Mouse (Mus musculus): ENCODE data around the gene Abcf1.
A peak's percentile ranks its signal among the peaks of the same experiment; 100 is the strongest.
"Not testable (repeated sequence)": the region's sequence is repeated elsewhere in the genome, so short reads cannot be mapped to it uniquely, and the experiment has no call there.

Gene Abcf1

DNA sequence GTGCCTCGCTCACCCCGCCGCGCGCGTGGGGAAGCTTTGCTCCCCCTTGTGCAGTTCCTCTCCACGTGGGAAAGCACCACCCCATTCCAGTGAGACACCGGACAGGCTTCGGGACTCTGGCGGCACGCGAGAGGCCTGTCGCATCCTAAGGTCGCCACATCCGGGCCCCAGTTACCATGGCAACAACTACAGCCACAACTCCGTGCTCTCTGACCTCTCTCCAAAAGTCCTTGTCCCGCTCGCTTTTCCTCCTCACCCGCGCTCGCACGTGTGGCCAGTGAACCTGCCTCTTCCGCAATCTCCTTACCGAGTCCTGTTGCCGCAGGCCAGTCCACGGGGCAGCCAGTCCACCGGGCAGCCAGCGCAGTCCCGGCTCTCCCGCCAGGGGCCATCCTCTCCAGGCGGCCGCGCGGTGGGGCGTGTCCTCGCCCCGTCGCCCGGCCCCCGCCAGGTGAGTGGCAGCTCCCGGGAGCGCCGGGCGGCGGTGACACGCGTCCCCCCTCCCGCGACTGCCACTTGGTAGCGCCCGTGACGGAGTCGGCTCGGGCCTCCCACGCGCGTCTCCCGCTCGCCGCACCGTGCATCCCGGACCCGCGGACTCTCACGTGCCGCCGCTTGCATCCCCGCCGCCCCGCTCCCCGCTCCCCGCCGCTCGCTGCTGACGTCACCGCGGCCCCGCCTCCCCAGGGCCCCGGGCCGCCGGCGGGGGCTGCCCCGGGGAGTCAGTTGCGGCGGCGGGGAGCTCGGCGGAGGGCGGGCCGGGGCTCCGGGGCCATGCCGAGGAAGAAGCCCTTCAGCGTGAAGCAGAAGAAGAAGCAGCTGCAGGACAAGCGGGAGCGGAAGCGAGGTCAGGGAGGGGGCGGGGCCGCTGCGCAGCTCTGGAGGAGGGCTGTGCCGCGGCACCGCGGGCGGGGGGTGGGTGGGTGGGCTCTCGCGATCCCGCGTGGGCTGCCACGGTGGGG lies 10.1 kb upstream of the Abcf1 start, which contains the start of the genes Gnl1 and Prr3:
Gnl1 (plus strand) TSS at position 451 of the 962 bp plus-strand sequence.
Prr3 (minus strand) TSS at position 836 of the 962 bp plus-strand sequence.
- peak; percentile 82 to 91 for DNase-seq (ENCODE audit: low spot score in 2 of 2)

DNA sequence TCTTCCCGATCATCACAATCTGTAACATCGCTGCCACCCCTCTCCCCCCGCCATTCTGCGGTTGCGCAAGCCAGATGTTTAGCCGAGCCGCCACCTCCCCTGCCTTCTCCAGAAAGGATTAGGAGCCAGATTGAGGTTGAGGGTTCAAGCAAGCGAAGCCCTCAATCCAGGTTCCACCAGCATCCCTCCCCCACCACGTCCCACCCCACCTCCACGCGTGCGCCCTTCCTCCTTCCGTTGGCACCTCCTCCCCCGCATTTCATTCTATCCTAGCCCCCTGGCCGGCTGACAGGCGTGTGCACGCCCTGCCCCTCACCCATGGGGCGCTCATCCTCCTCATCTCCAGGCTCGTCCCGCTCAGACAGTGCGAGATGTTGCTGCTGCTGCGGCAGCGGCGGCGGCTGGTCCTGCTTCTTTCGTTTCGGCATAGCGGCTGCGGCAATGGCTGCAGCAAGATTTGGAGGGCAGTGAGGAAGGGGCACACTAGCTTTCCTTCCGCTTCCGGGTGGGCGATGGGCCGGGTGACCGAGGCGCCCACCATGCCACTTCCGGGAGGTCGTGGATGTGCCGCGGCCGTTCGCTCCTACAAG lies 9.3 kb upstream of the Abcf1 start:
- peak in 1 of 2 experiments; percentile 26 for DNase-seq (ENCODE audit: low spot score in 2 of 2)

DNA sequence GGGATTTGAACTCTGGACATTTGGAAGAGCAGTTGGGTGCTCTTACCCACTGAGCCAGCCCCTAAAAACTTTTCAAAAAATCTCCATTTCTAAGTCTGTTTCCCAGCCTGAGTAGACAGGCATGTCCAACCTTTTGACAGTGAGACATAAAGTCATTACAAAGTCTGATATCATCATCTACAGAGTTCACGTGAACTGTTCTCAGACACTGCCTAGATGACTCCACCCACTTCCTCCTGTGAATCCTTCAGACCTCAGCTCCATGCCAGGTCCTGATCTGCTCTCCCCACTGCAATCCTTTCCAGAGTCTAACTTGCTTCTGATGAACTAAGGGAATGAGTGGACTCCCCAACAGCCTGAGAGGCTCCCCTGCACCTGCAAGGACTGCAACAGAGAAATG lies 2.6 kb upstream of the Abcf1 start:
- no peak for DNase-seq (ENCODE audit: low spot score in 2 of 2)

DNA sequence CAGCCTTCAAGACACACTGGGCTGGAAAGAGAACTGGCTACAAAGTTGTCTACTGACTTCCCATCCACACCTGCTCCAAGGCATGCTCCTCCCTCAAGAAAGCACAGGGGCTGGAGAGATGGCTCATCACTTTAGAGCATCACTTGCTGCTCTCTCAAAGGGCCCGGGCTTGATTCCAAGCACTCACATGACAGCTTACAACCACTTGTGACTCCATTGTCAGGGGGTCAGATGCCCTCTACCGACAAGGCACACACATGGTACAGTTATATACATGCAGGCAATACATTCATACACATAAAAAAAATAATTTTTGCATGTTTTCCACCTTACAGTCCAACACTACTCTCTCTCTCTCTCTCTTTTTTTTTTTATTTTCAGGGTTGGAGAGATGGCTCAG lies 1.9 kb downstream of the Abcf1 start:
- peak in 1 of 2 experiments; percentile 49 for DNase-seq (ENCODE audit: low spot score in 2 of 2)

DNA sequence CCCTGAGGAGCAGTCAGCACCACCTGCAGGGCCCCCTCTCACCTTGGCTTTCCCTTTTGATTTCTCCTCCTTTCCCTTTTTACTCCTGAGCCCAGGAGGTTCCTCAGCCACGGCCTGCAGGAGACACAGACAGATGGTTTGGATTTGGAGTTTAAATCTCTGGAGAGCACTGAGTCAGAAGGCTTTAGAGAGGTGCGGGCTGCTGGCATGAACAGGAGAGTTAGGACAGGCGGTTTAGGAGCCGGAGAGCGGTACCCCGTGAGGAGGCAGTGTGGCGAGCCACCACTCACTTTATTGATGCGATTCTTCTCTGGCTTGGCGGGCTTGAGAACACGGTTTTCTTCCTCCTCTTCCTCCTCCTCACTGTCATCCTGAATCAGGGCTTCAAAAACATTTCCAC lies 6.3 kb downstream of the Abcf1 start:
- peak in 1 of 2 experiments; percentile 50 for DNase-seq (ENCODE audit: low spot score in 2 of 2)

DNA sequence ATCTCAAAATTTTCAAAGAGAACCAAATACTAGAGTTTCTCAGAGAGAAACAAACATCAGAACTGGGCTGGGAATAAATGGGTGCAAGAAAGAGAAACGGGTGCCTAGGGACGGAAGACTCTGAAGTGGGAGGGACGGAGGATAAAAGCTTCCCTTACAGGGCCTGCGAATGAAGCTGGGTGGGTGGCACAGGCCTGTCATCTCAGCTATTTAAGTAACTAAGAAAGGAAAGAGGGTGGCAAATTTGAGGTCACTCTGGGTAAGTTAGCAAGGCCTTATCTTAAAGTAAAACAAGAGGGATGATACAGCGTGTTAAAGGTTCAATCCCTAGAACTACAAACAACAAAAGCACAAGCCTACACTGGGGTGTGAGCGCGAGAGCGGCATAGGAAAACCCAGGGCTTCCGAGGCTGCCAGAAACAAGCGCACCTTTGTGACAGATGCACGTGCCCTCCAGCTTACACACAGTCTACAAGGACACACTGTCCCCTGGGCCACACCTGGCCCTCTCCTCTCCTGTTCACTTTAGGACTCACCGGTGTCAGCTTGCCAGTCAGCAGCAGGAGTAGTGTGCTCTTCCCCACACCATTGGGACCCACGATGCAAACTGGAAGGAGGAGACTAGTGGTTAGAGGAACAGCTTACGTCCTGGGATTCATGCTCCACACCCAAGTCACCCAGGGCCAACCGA lies 10.9 kb downstream of the Abcf1 start:
- DNase-seq (ENCODE audit: low spot score in 2 of 2), result no peak

DNA sequence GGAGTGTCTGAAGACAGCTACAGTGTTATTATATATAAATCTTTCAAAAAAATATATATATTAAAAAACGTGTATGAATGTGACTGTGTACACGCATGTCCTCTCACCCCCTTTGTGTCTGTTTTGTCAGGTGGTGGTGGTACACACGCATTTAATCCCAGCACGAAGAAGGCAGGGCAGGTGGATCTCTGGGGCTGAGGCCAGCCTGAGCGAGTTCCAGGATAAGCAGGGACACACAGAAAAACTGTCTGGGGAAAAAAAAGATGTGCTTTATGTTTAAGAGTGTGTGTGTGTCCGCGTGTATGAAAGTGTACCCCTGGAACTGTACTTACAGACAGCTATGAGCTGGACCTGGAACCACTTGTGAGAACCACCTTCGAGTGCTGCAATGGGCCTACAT lies 14.9 kb downstream of the Abcf1 start:
- no peak for DNase-seq (ENCODE audit: low spot score in 2 of 2)

DNA sequence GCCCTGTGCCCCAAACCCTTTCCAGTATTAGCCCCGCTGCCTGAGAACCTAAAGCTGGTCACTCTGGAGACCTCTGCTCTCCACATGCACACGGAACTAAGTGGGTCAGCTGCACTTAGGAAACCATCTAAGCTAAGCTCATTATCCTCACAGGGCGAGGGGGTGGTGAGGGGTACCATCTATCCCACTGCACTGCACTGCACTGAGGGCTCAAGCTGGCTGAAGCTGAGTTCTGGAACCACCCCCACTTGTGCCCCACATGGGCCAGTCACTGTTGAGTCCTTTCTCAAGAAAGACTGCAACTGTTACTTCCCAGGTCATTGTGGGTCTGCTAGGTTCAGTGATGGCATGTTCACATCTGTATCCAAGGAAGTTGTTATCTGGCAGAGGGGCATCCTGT lies 17.0 kb downstream of the Abcf1 start:
- DNase-seq (ENCODE audit: low spot score in 2 of 2), result not testable (repeated sequence)

DNA sequence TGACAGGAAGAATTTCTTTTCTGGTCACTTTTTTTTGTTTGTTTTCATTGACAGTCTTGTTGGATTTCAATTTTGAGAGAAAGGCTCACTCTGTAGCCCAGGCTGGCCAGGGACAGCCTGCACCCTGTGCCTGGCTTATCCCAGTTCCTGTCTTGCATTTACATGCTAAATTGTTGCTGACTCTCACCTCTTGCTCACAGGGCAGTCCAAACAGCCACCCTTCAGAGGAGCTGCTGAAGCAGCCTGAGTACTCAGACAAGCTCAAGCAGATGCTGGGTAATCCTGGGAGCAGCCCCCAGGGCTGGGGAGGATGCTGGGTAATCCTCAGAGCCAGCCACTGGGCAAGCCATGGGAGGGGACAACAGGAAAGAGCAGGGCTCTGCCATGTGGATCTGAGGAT lies 18.6 kb downstream of the Abcf1 start:
- not testable (repeated sequence) for DNase-seq (ENCODE audit: low spot score in 2 of 2)

DNA sequence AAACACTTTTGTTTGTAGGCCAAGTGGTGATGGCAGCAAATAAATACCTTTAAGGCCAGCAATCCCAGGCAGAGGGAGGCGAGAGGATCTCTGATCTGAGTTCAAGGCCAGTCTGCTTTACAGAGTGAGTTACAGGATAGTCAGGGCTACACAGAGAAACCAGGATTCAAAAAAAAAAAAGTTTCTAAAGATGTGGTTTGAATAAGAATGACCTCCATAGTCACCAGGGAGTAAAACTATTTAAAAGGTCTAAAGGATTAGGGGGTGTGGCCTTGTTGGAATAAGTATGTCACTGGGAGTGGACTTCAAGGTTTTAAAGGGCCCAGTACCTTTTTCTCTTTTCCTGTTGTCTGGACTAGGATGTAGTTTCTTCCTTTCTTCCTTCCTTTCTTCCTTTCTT lies 29.6 kb downstream of the Abcf1 start:
- no peak for DNase-seq (ENCODE audit: low spot score in 2 of 2)

DNA sequence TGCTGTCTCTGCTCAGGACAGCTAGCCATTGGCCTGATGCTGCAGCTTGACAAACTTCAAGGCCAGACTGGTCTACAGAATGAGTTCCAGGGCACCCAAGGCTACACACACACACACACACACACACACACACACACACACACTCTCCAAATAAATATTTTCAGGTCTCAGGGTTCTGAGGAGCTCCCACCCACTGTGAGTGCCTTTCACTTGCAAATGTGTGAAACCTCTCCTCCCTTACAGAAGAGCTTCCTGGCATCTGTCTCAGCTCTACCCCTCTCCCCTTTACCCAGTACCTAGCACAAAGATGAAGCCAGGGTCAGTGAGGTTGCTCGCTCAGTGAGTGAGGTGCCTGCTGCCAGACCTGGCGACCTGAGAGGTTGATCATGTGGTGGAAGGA lies 30.5 kb downstream of the Abcf1 start:
- DNase-seq (ENCODE audit: low spot score in 2 of 2), result no peak

DNA sequence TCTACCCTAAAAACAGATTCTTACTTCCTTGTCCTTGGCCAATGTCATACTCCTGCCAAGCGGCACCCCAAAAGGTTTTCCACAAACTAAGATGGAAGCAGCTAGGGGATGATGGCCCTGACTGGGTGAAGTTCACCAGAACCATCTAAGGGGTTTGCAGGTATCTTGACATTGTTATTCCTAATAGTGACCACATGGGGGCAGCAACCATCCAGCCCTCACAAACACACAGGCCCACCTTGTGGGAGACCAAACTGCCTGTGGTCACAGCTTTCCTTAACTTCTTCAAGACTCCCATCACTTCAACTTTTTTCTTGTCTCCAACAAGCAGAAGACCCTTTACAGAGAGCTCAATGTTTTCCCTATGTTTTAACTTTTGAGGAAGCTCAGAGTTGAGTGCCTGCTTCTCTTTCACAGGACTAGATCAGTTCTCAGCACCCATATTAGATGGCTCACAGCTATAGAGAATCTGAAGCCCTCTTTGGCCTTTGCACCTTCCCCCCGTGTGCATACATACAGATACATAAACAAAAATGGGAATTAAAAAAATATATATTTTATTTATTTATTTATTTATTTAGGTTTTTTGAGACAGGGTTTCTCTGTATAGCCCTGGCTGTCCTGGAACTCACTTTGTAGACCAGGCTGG lies 31.7 kb downstream of the Abcf1 start:
- DNase-seq (ENCODE audit: low spot score in 2 of 2), result peak; percentile 37 to 75

DNA sequence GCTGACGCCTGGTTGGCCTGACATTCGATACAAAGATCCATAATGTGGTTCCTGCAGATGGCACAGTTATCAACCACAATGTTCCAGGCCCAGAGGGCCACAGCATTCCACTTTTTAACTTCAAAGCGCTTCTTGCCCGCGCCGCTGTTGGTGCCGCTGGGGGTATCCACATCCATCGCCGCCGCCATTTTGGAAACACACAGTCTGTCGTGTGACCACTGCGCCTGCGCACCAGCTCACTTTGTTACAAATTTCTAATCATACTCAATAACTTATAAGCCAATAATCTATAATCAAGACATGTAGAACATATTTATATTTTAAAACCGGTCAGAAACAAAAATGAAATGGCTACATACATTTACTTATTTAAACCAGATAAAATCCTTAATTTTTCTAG lies 33.8 kb downstream of the Abcf1 start:
- not testable (repeated sequence) for DNase-seq (ENCODE audit: low spot score in 2 of 2)

DNA sequence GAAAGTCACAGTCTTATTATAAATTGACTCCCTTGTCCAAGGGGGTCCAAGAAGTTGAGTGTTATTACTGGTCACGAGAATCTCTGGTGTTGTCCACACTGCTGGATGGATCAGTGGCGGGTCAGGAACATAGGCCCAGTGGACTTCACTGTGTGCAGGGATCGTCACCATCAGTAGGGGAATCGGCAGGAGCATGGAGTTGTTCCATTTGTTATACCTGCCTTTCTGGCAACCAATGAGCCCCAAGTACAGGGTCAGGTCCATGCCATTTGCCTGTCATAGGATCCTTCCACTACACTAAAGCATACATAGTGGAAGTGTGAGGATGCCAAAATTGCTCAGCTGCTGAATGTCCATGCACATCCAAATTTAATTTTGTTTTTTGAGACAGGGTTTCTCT lies 37.0 kb downstream of the Abcf1 start:
- DNase-seq (ENCODE audit: low spot score in 2 of 2), result no peak

DNA sequence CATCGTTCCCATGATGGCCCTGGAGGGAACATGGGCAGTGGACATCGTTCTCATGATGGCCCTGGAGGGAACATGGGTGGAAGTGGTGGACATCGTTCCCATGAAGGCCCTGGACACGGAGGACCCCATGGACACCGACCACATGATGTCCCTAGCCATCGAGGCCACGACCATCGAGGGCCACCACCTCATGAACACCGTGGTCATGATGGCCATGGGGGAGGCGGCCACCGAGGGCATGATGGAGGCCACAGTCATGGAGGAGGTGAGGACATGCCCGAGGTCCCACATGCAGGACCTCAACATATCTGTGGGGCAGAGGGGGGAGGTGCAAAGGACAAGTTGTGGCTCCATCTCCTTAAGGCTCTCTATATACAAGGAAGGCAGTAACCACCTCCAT lies 38.9 kb downstream of the Abcf1 start:
- DNase-seq (ENCODE audit: low spot score in 2 of 2), result peak in 1 of 2 experiments; percentile 13

DNA sequence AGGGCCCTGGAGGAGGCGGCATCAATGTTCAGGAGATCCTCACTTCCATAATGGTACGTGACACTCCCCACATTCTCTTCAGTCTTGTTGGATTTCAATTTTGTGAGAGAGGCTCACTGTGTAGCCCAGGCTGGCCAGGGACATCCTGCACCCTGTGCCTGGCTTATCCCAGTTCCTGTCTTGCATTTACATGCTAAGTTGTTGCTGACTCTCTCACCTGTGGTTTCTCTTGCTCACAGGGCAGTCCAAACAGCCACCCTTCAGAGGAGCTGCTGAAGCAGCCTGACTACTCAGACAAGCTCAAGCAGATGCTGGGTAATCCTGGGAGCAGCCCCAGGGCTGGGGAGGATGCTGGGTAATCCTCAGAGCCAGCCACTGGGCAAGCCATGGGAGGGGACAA lies 40.0 kb downstream of the Abcf1 start:
- no peak for DNase-seq (ENCODE audit: low spot score in 2 of 2)

DNA sequence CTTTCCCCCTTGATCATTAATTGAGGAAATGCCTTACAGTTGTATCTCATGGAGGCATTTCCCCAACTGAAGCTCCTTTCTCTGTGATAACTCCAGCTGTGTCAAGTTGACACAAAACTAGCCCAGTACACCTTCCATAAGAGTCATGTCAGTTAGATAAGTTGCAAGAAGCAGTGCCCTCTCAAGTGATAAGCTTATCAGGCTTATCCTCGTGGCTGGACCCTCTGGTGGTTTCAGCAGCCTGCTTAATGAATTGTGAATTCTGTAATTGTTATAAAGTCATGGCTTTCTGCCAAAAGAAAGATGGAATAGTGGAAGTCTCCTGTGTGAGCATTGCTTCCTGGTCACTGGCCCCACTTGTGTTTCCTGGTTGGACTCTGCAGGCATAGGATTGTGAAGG lies 42.1 kb downstream of the Abcf1 start:
- DNase-seq (ENCODE audit: low spot score in 2 of 2), result peak in 1 of 2 experiments; percentile 12

DNA sequence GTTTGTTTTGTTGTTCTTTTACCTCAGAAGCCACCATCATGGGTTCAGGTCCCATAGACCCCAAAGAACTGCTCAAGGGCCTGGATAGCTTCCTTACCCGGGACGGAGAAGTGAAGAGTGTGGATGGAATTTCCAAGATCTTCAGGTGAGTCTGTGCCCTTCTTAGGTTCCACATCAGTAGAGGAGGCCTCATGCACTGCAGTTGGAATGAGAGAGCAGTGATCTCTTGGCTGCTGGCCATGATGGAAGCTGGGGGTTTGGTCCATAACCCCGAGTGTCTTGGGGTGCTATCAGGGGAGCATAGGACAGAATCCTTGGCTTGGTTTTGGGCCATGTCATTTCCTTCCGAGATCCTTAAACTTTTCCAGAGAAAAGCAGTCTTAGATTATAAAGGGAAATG lies 46.3 kb downstream of the Abcf1 start:
- no peak for DNase-seq (ENCODE audit: low spot score in 2 of 2)

DNA sequence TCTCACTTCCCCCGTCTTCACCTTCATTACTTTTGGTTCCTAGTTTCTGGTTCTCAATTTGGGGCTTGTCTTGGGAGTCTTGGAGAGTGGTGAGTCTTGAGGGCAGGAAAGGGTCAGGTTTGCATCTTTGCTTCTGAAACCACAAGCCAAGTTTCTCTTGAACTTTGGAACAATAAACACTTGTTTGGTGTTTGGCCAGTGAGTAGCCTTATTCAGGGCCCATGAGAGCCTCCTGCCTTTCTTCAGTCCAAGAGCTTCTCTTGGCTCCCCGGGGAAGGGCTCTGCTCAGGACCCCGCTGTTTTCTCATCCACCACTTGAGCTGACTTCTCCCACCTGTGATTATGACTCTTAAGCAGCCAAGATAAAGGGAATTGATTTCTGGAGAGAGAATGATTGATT lies 47.0 kb downstream of the Abcf1 start:
- DNase-seq (ENCODE audit: low spot score in 2 of 2), result no peak

DNA sequence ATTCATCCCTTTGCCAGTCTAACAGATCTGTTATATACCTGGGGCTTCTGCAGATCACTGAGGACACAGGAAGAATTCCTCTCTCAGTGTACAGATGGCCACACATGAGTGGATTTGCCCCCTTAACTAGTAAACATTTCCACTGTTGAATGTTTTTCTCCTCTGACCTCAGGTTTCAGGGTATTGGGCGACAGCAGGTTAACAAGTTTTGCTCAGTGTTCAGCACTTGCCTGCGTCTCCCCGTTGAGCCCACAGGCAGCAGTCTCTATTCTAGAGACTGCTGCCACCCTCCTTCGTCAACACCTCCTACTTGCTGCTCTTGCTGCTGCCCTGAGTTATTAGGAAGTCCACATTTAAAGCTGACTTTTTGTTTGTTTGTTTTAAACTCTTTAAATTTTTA lies 47.9 kb downstream of the Abcf1 start:
- no peak for DNase-seq (ENCODE audit: low spot score in 2 of 2)

DNA sequence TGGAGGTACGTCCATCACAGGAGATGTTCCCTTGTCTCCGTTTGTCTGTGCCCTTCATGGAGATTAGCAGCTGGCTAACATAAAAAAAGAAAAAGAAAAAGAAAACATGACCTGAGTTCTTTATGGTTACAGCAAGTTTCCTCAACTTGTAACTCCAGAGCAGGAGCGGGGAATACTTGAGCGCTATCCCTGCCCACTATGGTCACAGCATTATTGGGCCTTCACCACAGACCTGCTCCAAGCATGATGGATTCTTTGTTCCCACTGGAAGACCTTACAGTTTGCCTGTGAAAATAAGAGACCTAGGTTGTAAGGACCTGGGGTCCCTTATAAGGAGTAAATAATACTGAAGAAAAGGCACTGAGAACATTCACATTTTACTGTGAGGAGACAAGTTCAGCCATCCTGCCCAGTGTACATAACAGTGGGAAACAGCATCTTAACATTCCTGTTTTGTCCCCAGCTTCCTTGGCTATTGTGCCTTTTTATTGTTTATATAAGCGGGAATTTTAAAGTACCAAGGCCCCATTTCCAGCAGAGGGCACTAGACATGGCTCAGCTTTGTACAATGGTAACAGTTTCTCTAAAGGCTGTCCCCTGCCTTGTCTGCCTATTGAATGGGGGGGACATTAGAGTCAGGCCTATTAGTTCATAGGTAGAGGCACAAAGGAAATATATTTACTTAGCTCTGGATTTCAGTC lies 48.5 kb downstream of the Abcf1 start:
- DNase-seq (ENCODE audit: low spot score in 2 of 2), result no peak

Measured in spleen, postnatal 4 days (tissue).